Mouse (Mus musculus): ENCODE data around the gene Capns2.

GRCm38 (mm10) chr8:92928986-92929385 is 27.8 kb downstream of the Capns2 start:
- TF ChIP-seq POLR2A (IDR thresholded peaks at IDR 0.05; ENCODE audit: low read depth, low read length) (no peak), CTCF (conservative IDR thresholded peaks at IDR 0.05 in 1 of 2, IDR thresholded peaks at IDR 0.05 in 1 of 2; ENCODE audit: low read depth in 2 of 2, low read length in 2 of 2) (no peak), E2F4 (IDR thresholded peaks at IDR 0.05; ENCODE audit: insufficient replicate concordance, low read depth, low read length) (no peak), ZNF384 (IDR thresholded peaks at IDR 0.05; ENCODE audit: low read depth, low read length) (no peak), BHLHE40 (IDR thresholded peaks at IDR 0.05; ENCODE audit: low read depth, low read length) (no peak), CHD2 (IDR thresholded peaks at IDR 0.05; ENCODE audit: low read length) (no peak), TBP (conservative IDR thresholded peaks at IDR 0.05; ENCODE audit: low read depth, low read length) (no peak), ELF1 (IDR thresholded peaks at IDR 0.05; ENCODE audit: low read depth, low read length) (no peak), MEF2A (IDR thresholded peaks at IDR 0.05; ENCODE audit: borderline replicate concordance, low read depth, low read length) (no peak), EP300 (IDR thresholded peaks at IDR 0.05; ENCODE audit: low read length) (no peak), MAX (IDR thresholded peaks at IDR 0.05; ENCODE audit: low read length) (no peak), USF1 (IDR thresholded peaks at IDR 0.05; ENCODE audit: low read depth, low read length) (no peak), IRF4 (IDR thresholded peaks at IDR 0.05; ENCODE audit: low read depth, low read length) (no peak), POLR2AphosphoS2 (IDR thresholded peaks at IDR 0.05; ENCODE audit: low read depth, low read length) (no peak)

All from CH12.LX (cell line).